Comparison of ENCODE assay signal across 23 mouse cellular contexts in the genomic region with DNA sequence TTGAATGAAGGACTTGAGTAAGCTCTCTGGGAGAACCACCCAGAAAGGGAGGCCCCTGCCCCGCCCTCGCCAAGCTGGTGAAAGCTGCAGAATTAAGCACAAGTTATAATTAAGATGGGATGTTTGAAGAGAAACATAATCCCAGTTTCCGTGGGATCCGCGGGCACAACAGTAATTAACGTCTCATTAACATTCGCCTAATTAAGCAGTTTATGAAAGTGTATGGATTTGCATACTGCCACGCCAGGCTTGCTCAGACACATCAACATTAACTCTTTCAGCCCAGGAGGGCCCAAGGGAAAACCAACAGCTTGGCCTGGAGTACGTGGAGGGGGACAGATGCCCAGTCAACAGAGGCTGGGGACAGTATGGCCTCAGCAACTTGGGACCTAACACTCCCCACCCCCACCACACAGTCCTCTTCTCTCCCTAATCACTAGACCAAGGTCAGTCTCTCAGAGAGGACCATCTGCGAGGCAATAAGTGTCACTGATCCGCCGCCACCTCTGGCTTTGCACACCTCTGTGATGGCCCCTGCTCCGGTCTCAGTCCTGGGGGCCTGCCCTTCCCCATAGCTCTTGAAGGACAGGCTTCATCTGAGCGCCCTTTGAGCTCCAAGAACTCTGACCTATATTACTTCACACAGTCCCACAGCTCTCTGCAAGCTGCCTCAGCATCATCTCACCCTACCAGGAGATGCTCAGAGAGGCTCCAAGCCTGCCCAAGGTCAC. TPM values are rescaled to one million over a fixed set of nuclear protein-coding genes. Genes with fewer than 3 reads are reported as not detected.
DNase-seq lines count a peak whose midpoint lies in the region; ATAC-seq and TF ChIP-seq lines count a peak whose summit lies in the region.
"Had no signal": no experiment of that assay in that cellular context is flagged by ENCODE, and none has a peak within 500 bp of the region (broad histone marks: within the 10 kb centered on the region; RNA-seq: fewer than 3 reads in every experiment).

No protein-coding gene starts in this region.

- no peak overlapping the region for H3K4me2 ChIP-seq in hindbrain, embryonic 15.5 days
- H3K4me2 ChIP-seq: heart, embryonic 15.5 days; limb, embryonic 15.5 days; midbrain, embryonic 12.5 days had no signal

- no peaks in the 10 kb centered on the region for H3K27me3 ChIP-seq in hindbrain, embryonic 15.5 days

- no peak for DNase-seq in layer of hippocampus, adult 2 months (ENCODE audit: low spot score in 2 of 2)
- DNase-seq in layer of hippocampus, postnatal 10 days (ENCODE audit: low spot score in 2 of 2): no peak
- DNase-seq in right cerebral cortex, postnatal 4 days: peak; percentile 34
- no peak for DNase-seq in right cerebral cortex, postnatal 25 days
- no peak for DNase-seq in heart, adult 8-10 months (ENCODE audit: low spot score)
- no peak for DNase-seq in adrenal gland, adult 2 months
- no peak for DNase-seq in ovary, postnatal 36 days (ENCODE audit: low spot score)
- DNase-seq: adrenal gland, postnatal 14 days; B cell, adult 2 months; cerebellum, adult 18-20 months; gastrocnemius, postnatal 10 days; heart, adult 18-20 months; kidney, adult 8-10 months; kidney, postnatal 25 days; layer of hippocampus, adult 9-11 months; liver, postnatal 0 days; lung, postnatal 4 days; thymus, postnatal 14 days had no signal

- peak; percentile 52; the same call in 1 of the 2 replicates for ATAC-seq in hindbrain, embryonic 15.5 days (ENCODE audit: low FRiP score, low read depth)
- ATAC-seq: liver, postnatal 0 days had no signal

- no peaks in the 10 kb centered on the region for H3K9me3 ChIP-seq in hindbrain, embryonic 15.5 days
- H3K9me3 ChIP-seq: heart, embryonic 15.5 days; limb, embryonic 15.5 days; midbrain, embryonic 12.5 days had no signal

- H3K9ac ChIP-seq in hindbrain, embryonic 15.5 days: no peak overlapping the region
- H3K9ac ChIP-seq: heart, embryonic 15.5 days; limb, embryonic 15.5 days; liver, postnatal 0 days; midbrain, embryonic 12.5 days had no signal

- 51% methylated on average over 14 of the region's 14 CpGs for WGBS in hindbrain, embryonic 15.5 days

- H3K4me3 ChIP-seq in layer of hippocampus, adult 2 months: no peak overlapping the region
- H3K4me3 ChIP-seq in hindbrain, embryonic 15.5 days: no peak overlapping the region
- H3K4me3 ChIP-seq: heart, embryonic 15.5 days; limb, embryonic 15.5 days; midbrain, embryonic 12.5 days had no signal

- TF ChIP-seq CTCF in layer of hippocampus, adult 2 months (conservative IDR thresholded peaks at IDR 0.05): no peak

- H3K27ac ChIP-seq in layer of hippocampus, adult 2 months: peak overlapping the region; percentile 65
- H3K27ac ChIP-seq in hindbrain, embryonic 15.5 days (replicated peaks): no peak overlapping the region
- H3K27ac ChIP-seq: heart, embryonic 15.5 days; limb, embryonic 15.5 days; midbrain, embryonic 12.5 days; stomach, postnatal 0 days had no signal

- H3K36me3 ChIP-seq in hindbrain, embryonic 15.5 days: no peaks in the 10 kb centered on the region
- H3K36me3 ChIP-seq: heart, embryonic 15.5 days; limb, embryonic 15.5 days; midbrain, embryonic 12.5 days had no signal

- peaks cover 24% of the 10 kb centered on the region for H3K4me1 ChIP-seq in hindbrain, embryonic 15.5 days (replicated peaks)
- H3K4me1 ChIP-seq: heart, embryonic 15.5 days; limb, embryonic 15.5 days had no signal

RNA-seq across cellular contexts. Expression of gene Lingo1, which starts 49.9 kb away (rescaled TPM):
- 100 to 1,000 TPM; 249 to 268 TPM for total RNA-seq in layer of hippocampus, adult 2 months (2021)
- 100 to 1,000 TPM; 285 to 307 TPM for total RNA-seq in layer of hippocampus, postnatal 10 days (2021)
- polyA plus RNA-seq in hindbrain, embryonic 15.5 days (2015; fragmentation: Nextera tagmentation; extraction: Ambion mirVana): 71.8 and 93.4 TPM in 2 replicates
- 1 to 10 TPM; 1.0 to 1.7 (median 1.2) TPM for total RNA-seq in heart, adult 8-10 months (2022)
- 1 to 10 TPM in 1 of 2 experiments, under 1 TPM in 1; 0.55 to 1.8 TPM for total RNA-seq in adrenal gland, adult 2 months (2021)
- polyA plus RNA-seq in adrenal gland, adult 2 months (2012; rRNA removed): 4.1 and 5.9 TPM in 2 replicates

Comparison
In these comparisons a context has a peak if more than half of its experiments do, and no peak if none do; other contexts are left out.
1. RNA of gene Lingo1, which starts 49.9 kb away (total RNA-seq): 285 to 307 TPM in layer of hippocampus, postnatal 10 days and 249 to 268 TPM in layer of hippocampus, adult 2 months; 0.55 to 1.8 TPM in adrenal gland, adult 2 months and 1.0 to 1.7 TPM in heart, adult 8-10 months; every median in the first group is over 10 times any median in the second.